ENCODE assay signal across 8 mouse cellular contexts in genomic region chr15:85831954-85832590, GRCm38 (mm10). TPM values are rescaled to one million over a fixed set of nuclear protein-coding genes. Genes with fewer than 3 reads are reported as not detected.
DNase-seq lines count a peak whose midpoint lies in the region; ATAC-seq and TF ChIP-seq lines count a peak whose summit lies in the region.

Ttc38 (plus strand) TSS chr15:85832306.

- intact Hi-C loops in left cerebral cortex, adult 2 months (cut with DNase I), result no loop called here

- 0 out of 2 replicates have a peak within 1 kb of the TSS, but pooled peaks have one; percentile 30 for H3K27ac ChIP-seq in cortical plate, adult 2 months (ENCODE audit: insufficient read depth, low read length)
- no peak within 1 kb of the TSS for H3K27ac ChIP-seq in hindbrain, postnatal 0 days
- peak within 1 kb of the TSS; percentile 91 for H3K27ac ChIP-seq in left cerebral cortex, adult 2 months
- peak within 1 kb of the TSS; percentile 28 for H3K27ac ChIP-seq in macrophage

- peaks cover 3% of the 10 kb centered on the region for H3K4me1 ChIP-seq in cortical plate, adult 2 months (ENCODE audit: control insufficient read depth, insufficient read depth, low read length)
- peaks cover 7% of the 10 kb centered on the region; the same call in 1 of the 2 replicates for H3K4me1 ChIP-seq in hindbrain, postnatal 0 days (ENCODE audit: insufficient read depth, low read length)

- peak within 1 kb of the TSS; percentile 76 for H3K4me2 ChIP-seq in hindbrain, postnatal 0 days (ENCODE audit: low read depth, low read length)

- ATAC-seq in hindbrain, postnatal 0 days, result peak; percentile 94

- no peaks in the 10 kb centered on the region for H3K9me3 ChIP-seq in hindbrain, postnatal 0 days (ENCODE audit: low read length)

- WGBS in hindbrain, postnatal 0 days, result 2% methylated on average over 25 of the region's 27 CpGs
- WGBS in macrophage (ENCODE audit: missing documents), result under 1% methylated on average over 27 of the region's 27 CpGs

- peak; percentile 83 for TF ChIP-seq POLR2A in cortical plate, adult 2 months (IDR thresholded peaks at IDR 0.05; ENCODE audit: extremely low read depth, insufficient read depth, low read length)

- H3K79me2 ChIP-seq in macrophage (ENCODE audit: inconsistent target), result no peaks in the 10 kb centered on the region

- H3K9ac ChIP-seq in hindbrain, postnatal 0 days (replicated peaks; ENCODE audit: low read length), result peak within 1 kb of the TSS; percentile 45

- peak within 1 kb of the TSS; percentile 68 for H3K4me3 ChIP-seq in cortical plate, adult 2 months (ENCODE audit: insufficient read depth, low read length)
- H3K4me3 ChIP-seq in hindbrain, postnatal 0 days (ENCODE audit: low read length), result peak within 1 kb of the TSS; percentile 44
- peak within 1 kb of the TSS; percentile 57 for H3K4me3 ChIP-seq in left cerebral cortex, adult 2 months
- peak within 1 kb of the TSS; percentile 74 for H3K4me3 ChIP-seq in macrophage (ENCODE audit: inconsistent target)

- peak; percentile 56 for DNase-seq in adipocyte (ENCODE audit: low spot score)
- DNase-seq in gastrocnemius, adult 8-10 months (ENCODE audit: low spot score in 2 of 2), result peak; percentile 67 to 82
- DNase-seq in hindbrain, postnatal 0 days (ENCODE audit: low spot score), result peak; percentile 83
- DNase-seq in left cerebral cortex, adult 2 months (ENCODE audit: extremely low spot score in 1 of 2, low spot score in 2 of 2), result peak; percentile 78 to 82
- DNase-seq in right cerebral cortex, adult 18-20 months, result peak; percentile 88
- peak; percentile 78 for DNase-seq in urinary bladder, adult 2 months (ENCODE audit: low spot score)

- no peak for TF ChIP-seq CTCF in cortical plate, adult 2 months (IDR thresholded peaks at IDR 0.05; ENCODE audit: extremely low read depth, insufficient read depth, low read length)
- TF ChIP-seq CTCF in hindbrain, postnatal 0 days (IDR thresholded peaks at IDR 0.05; ENCODE audit: low read depth), result peak; percentile 25
- TF ChIP-seq CTCF in left cerebral cortex, adult 2 months (IDR thresholded peaks at IDR 0.05), result no peak

- no peaks in the 10 kb centered on the region for H3K36me3 ChIP-seq in hindbrain, postnatal 0 days (ENCODE audit: insufficient read depth, low read length)
- no peaks in the 10 kb centered on the region for H3K36me3 ChIP-seq in macrophage (ENCODE audit: inconsistent target)

- no peaks in the 10 kb centered on the region for H3K27me3 ChIP-seq in hindbrain, postnatal 0 days (ENCODE audit: insufficient read depth, low read length)

RNA-seq across cellular contexts. Expression of gene Ttc38, which starts in this region (rescaled TPM):
- 4.9 and 5.8 TPM in 2 replicates for polyA plus RNA-seq in cortical plate, adult 2 months (2012; rRNA removed)
- 1 to 10 TPM; 3.7 to 6.7 (median 4.4) TPM for total RNA-seq in gastrocnemius, adult 8-10 months (2022)
- 4.7 and 5.4 TPM in 2 replicates for total RNA-seq in hindbrain, postnatal 0 days (2014; rRNA removed)
- polyA plus RNA-seq in hindbrain, postnatal 0 days (2015; fragmentation: Nextera tagmentation; extraction: Ambion mirVana), result 2.0 and 3.1 TPM in 2 replicates
- 1 to 10 TPM; 5.0 to 5.2 TPM for total RNA-seq in left cerebral cortex, adult 2 months (2021)
- total RNA-seq in macrophage (2018; cell fraction: chromatin; rRNA removed), result 10 to 100 TPM in 4 of 26 experiments, 1 to 10 TPM in 16, under 1 TPM in 6; 0.17 to 14.2 (median 4.8) TPM
- 10 to 100 TPM in 2 of 26 experiments, 1 to 10 TPM in 24; 4.2 to 10.3 (median 6.7) TPM for total RNA-seq in macrophage (2018; cell fraction: cytosol; rRNA removed)
- total RNA-seq in macrophage (2018; cell fraction: nucleus; rRNA removed), result 10 to 100 TPM in 2 of 26 experiments, 1 to 10 TPM in 22, under 1 TPM in 2; 0.72 to 10.3 (median 5.1) TPM
- polyA plus RNA-seq in macrophage (2018), result 6.0 to 7.4 TPM (median 6.6 TPM) in 3 replicates
- 19.7 and 27.5 TPM in 2 replicates for polyA plus RNA-seq in urinary bladder, adult 2 months (2012; rRNA removed)
